Mouse (Mus musculus) embryo, embryonic 10 days (tissue): Measurements from ENCODE around the gene Pigr.

Experiments used
- DNase-seq: peaks from one replicate; pipeline ENCODE4 v3.0.0-alpha.2; 2015; ENCODE audit warnings: low spot score

Pigr gene

GRCm38 (mm10) chr1:130829906-130830830 lies 3.7 kb downstream of the Pigr start:
- no peak for DNase-seq

GRCm38 (mm10) chr1:130832230-130833149 lies 6.0 kb downstream of the Pigr start:
- DNase-seq: no peak

- no peak for DNase-seq
These were observed 8.9 kb downstream of the Pigr start for GRCm38 (mm10) chr1:130835161-130835936.

- peak; percentile 40 for DNase-seq
These were observed 11.8 kb downstream of the Pigr start for GRCm38 (mm10) chr1:130838288-130838687.

DNA sequence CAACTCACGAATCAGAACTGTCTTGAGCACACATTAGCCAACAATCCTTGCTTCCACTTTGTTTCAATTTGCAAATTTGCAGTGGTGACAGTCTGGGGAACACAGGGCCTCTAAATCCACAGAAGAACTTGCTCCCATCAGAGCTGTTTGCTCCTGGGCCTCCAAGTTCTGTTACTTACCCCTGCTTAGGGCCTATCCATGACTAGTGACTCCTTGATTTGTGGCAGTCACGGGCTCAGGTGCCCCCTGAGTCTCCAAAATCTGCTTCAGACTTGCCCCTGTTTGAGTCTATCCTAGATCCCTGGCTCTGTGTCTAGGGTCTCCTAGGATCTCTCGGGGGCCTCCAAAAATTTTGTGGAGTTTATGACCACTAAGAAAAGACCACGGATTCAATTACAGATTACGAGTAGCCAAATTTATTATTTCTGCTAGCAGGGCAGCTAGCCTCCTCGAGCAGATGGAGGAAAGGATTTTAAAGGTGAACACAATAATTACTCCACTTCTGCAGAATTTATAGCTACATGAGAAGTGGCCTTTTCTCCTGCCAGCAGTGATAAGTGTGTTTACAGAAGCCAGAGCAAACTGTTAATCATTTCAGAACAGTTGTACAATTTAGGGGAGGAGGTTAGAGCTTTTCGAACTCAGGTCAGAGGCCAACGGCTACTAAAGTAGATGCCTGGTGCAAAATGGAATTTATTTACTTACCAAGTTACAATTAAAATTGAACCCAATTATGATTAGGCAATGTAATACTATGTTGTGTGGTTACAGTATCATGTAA lies 14.3 kb downstream of the Pigr start:
- DNase-seq: no peak

DNA sequence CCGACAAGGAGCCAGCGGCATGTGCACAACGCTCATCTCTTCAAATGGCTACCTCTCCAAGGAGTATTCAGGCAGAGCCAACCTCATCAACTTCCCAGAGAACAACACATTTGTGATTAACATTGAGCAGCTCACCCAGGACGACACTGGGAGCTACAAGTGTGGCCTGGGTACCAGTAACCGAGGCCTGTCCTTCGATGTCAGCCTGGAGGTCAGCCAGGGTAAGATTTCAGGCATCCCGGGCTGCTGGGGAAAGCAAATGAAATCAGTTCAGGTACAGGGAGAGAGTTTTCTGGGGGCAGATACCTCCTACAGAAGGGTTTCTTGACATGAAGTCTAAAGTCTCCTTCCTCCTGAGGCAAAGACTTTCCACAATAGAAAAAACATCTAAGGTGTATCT lies 15.1 kb downstream of the Pigr start:
- DNase-seq: no peak

- DNase-seq: no peak
These were observed 18.0 kb downstream of the Pigr start for GRCm38 (mm10) chr1:130844516-130844915.

DNA sequence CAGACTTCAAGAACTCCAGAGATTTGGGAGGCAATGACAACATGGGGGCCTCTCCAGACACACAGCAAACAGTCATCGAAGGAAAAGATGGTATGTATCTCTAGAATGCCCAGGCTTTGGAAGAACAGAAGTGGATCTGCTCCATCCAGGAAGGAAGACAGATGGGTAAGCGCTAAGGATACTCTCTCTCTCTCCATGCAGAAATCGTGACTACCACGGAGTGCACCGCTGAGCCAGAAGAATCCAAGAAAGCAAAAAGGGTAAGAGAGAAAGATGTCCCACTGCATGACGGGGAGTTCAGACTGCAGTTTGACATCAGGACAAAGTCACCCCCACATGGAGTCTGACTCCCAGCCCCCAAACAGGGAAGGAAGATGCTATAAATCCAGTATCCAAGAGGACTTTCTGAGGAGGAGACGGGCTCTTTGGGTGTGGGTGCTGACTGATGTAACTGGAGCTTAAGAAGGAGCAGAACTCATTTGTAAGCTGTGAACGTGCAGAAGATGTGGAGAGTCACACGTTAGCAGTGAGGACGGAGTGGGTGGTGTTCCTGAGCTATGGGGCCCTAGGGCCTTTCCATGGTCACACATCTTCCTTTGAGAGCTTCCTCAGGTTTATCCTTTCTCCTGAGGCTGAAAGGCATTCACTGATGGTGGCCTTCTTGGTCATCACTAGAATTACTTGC lies 23.2 kb downstream of the Pigr start:
- DNase-seq: no peak

GRCm38 (mm10) chr1:130850405-130850804 lies 23.9 kb downstream of the Pigr start:
- DNase-seq: no peak

DNA sequence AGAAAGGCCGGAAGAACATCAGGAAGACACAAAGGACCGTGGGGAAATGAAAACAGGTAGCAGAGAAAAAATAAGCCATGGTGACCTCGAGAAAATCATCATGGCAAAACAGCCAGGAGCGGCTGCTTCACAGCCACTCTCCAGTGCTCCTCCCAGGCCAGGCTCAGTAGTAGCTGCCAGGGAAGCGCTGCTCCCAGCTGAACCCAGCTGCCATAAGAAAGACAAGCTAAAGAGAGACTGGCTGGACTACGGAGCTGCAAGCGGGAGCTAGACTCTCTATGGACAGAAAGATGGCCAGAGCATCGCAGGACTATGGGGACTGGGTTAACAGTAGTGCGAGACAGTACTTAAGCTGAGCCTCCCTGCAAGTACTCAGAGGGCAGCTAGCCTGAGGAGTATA lies 28.3 kb downstream of the Pigr start:
- DNase-seq: no peak

DNA sequence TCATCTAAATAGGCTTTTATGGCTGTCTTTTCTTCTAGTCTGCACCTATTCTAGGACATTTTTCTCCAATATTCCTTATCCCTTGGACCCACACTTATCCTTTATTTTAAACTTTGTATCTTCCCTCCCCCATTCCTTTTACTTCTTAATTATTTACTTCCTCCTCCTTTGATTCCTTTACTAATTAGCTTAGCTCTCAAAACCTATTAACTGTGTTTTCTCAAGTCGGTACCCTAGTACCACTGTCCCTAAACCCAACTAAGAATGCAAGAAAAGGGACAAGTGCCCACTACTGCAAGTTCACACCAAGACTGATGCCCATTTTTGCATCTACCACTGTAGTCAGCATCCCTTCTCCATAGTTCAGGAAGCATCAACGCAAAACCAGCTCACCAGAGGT lies 29.2 kb downstream of the Pigr start:
- no peak for DNase-seq

GRCm38 (mm10) chr1:130857456-130857855 lies 31.0 kb downstream of the Pigr start:
- no peak for DNase-seq

DNA sequence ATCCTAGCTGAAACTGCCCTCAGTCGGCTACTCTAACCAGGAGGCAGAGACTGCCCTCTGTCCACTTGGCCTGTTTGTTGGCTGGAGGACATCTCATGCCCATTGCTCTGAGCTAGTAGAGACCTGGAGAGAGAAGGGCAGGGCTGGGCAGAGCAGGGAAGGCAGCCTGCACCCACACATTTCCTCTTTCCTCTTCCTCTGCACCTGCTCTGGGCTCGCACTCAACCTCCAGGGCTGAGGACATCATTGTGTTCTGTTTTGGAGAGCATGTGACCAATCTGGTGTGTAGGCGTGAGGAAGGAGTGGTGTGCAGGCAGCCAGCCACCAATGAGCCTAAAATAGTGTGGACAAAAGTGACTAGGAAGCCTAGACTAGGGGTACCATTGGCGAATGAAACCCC lies 37.8 kb downstream of the Pigr start:
- no peak for DNase-seq

DNA sequence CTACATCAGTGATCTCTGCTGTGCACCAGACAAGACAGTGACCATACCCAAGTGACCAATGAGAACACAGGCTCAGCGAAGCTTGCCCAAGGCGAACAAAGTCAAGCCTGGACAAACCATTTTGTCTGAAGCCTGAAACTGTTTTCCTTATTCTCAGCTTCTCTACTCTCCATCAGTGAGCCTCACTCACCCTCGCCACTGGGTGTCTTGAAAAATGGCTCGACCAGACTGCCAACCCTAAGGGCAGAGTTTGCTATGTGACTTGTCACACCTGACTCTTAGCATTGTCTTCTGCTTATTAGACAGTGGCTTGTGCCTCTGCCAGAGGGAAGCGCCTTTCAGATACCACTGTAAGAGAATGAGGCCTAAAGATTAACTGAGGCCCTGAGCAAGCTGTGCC lies 38.3 kb downstream of the Pigr start:
- no peak for DNase-seq

DNA sequence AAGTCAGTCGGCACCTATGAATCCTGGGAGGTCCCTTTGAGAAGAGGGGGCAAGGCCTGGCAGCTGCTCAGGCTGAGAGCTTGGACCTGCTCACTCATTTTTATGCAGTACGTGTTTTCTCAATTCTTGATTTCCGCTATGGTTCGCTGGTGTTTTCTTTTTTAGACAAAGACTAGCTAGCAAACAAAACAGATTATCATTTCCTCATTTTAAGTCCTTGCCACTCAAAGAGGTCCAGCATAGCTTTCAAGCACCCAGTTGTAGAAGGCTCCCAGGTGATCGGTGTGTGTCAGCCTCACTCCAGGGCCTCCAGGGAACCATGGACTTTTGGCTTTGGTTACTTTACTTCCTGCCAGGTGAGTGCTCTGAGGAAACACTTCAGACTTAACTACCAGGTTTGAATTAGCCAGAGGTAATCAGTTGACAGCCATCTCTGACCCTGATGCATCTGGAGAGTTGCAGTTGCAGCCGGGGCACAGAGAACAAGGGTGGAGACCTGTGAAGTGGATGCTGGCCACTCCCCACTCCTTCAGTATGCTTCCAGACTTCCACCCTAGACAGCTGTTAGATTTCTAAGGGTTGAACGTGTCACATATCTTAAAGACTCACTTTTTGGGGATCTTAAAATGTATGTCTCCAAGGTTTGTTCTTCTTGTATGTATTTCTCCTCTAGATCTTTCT lies 39.2 kb downstream of the Pigr start, which contains the start of gene Fcmr:
Gene Fcmr (plus strand): TSS at position 129 of the 681 bp plus-strand sequence.
- DNase-seq: no peak

DNA sequence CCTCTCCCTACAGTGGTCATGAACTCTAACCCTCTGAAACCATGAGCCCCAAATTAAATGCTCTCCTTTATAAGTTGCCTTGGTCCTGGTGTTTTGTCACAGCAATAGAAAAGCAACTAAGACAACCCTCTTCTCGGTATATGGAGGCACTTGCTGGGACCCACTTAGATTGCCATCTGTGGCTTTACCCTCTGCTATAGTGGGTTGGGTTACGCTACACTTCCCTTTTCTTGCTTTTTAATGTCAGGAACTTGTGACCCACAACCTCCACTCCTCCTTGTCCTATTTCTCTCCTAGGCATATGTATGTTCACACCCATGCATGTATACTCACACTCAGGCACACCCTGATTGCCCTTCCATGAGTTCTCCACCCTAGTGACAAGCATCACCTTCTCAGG lies 46.4 kb downstream of the Pigr start:
- DNase-seq: no peak

DNA sequence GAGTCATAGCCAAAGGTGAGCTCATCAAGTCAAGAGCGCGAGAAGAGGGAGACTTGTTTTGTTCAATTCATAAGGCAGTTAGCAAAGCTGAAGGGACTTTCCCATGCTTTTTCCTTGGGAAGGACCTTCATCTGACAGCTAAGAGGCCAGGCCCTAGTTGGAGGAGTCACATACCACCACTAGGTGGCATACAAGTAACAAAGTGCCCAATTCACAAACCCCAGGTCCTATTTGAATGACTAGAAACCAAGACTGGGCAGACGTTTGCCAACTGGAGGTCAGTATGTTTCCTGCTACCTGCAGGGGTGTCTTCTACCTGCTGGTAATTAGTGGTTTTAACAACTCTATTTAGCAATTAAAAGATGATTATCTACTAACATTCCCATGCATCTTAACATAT lies 48.7 kb downstream of the Pigr start:
- DNase-seq: peak; percentile 77

- DNase-seq: no peak
These were observed 49.4 kb downstream of the Pigr start for GRCm38 (mm10) chr1:130875910-130876309.

- DNase-seq: peak; percentile 87
These were observed 50.5 kb downstream of the Pigr start for GRCm38 (mm10) chr1:130876931-130877509.
